Mouse (Mus musculus) MEL (cell line): ENCODE data around the gene Suox. TPM values are rescaled to one million over a fixed set of nuclear protein-coding genes. Genes with fewer than 3 reads are reported as not detected.
A peak's percentile ranks its signal among the peaks of the same experiment; 100 is the strongest.

Source experiments
- DNase-seq: peaks from one replicate; pipeline ENCODE4 v3.0.0; 2011; ENCODE audit warnings: low read depth, low spot score
- H3K27ac ChIP-seq: 2 replicates; pipeline ENCODE4 v1.5.1; 2012; ENCODE audit warnings: low read depth, mild to moderate bottlenecking, control low read depth, low read length, moderate library complexity; ENCODE audit not compliant: control insufficient read depth
- H3K27me3 ChIP-seq, 2 experiments: fragments of 150-350 bp in 1 of 2; sonication (generic) in 1 of 2; 2 replicates each; pipeline ENCODE4 v1.6.1; 2012; ENCODE audit warnings: low read length in 2 of 2, mild to moderate bottlenecking in 2 of 2, improper control_type of control experiment in 1 of 2, moderate library complexity in 1 of 2; ENCODE audit not compliant: insufficient read depth in 2 of 2, control insufficient read depth in 1 of 2
- H3K36me3 ChIP-seq, 2 experiments: 2 replicates each; pipeline ENCODE4 v1.6.1; 2012 to 2014; ENCODE audit warnings: low read length in 2 of 2, improper control_type of control experiment in 1 of 2, inconsistent platforms in 1 of 2, mild to moderate bottlenecking in 1 of 2; ENCODE audit not compliant: insufficient read depth in 2 of 2, control insufficient read depth in 1 of 2
- H3K4me1 ChIP-seq, 2 experiments: fragments of 150-350 bp in 1 of 2; sonication (generic) in 1 of 2; 2 replicates each; pipeline ENCODE4 v1.6.1; 2012; ENCODE audit warnings: low read length in 2 of 2, improper control_type of control experiment in 1 of 2, mild to moderate bottlenecking in 1 of 2; ENCODE audit not compliant: insufficient read depth in 2 of 2, control insufficient read depth in 1 of 2
- H3K4me3 ChIP-seq, 2 experiments: fragments of 150-350 bp in 1 of 2; sonication (generic) in 1 of 2; 2 replicates each; pipeline ENCODE4 v1.5.1; 2012; ENCODE audit warnings: low read depth in 2 of 2, low read length in 2 of 2, mild to moderate bottlenecking in 2 of 2, moderate library complexity in 2 of 2, control low read depth in 1 of 2, improper control_type of control experiment in 1 of 2; ENCODE audit not compliant: control insufficient read depth in 1 of 2, insufficient read depth in 1 of 2
- H3K79me2 ChIP-seq: 2 replicates; pipeline ENCODE4 v1.6.1; 2012; ENCODE audit warnings: mild to moderate bottlenecking, low read length, moderate library complexity; ENCODE audit not compliant: control insufficient read depth, poor library complexity, insufficient read depth
- H3K9ac ChIP-seq: 2 replicates; pipeline ENCODE4 v1.6.1; 2012; ENCODE audit warnings: low read depth, mild to moderate bottlenecking, control low read depth, low read length, moderate library complexity; ENCODE audit not compliant: control insufficient read depth, poor library complexity, severe bottlenecking
- H3K9me3 ChIP-seq: fragments of 150-350 bp; sonication (generic); replicated peaks from 2 replicates; pipeline ENCODE4 v1.6.1; 2012; ENCODE audit warnings: mild to moderate bottlenecking, low read length, improper control_type of control experiment, moderate library complexity; ENCODE audit not compliant: insufficient read depth
- CHD2 ChIP-seq: IDR thresholded peaks from 2 replicates; pipeline ENCODE4 v1.6.1; 2011; ENCODE audit warnings: low read length, improper control_type of control experiment
- CTCF ChIP-seq, 3 experiments: IDR thresholded peaks in 2 of 3; conservative IDR thresholded peaks in 1 of 3; 2 replicates each; pipeline ENCODE4 v1.5.1; 2011 to 2012; ENCODE audit warnings: low read length in 3 of 3, low read depth in 2 of 3, mild to moderate bottlenecking in 2 of 3, improper control_type of control experiment in 1 of 3, inconsistent platforms in 1 of 3, mixed read lengths in 1 of 3, moderate library complexity in 1 of 3; ENCODE audit not compliant: control insufficient read depth in 1 of 3, insufficient read depth in 1 of 3, poor library complexity in 1 of 3, severe bottlenecking in 1 of 3
- EP300 ChIP-seq, 2 experiments: IDR thresholded peaks; 2 replicates each; pipeline ENCODE4 v1.6.1; 2011; ENCODE audit warnings: improper control_type of control experiment in 2 of 2, low read length in 2 of 2, low read depth in 1 of 2, mild to moderate bottlenecking in 1 of 2
- ETS1 ChIP-seq: IDR thresholded peaks from 2 replicates; pipeline ENCODE4 v1.6.1; 2012; ENCODE audit warnings: low read depth, mild to moderate bottlenecking, inconsistent platforms, low read length, improper control_type of control experiment, moderate library complexity
- GATA1 ChIP-seq: IDR thresholded peaks from 2 replicates; pipeline ENCODE4 v1.6.1; 2011; ENCODE audit warnings: low read depth, low read length, improper control_type of control experiment
- HCFC1 ChIP-seq: IDR thresholded peaks from 2 replicates; pipeline ENCODE4 v1.6.1; 2012; ENCODE audit warnings: low read depth, mild to moderate bottlenecking, inconsistent platforms, low read length, improper control_type of control experiment, moderate library complexity
- MXI1 ChIP-seq: IDR thresholded peaks from 2 replicates; pipeline ENCODE4 v1.6.1; 2011; ENCODE audit warnings: mild to moderate bottlenecking, low read depth, low read length, improper control_type of control experiment
- MYC ChIP-seq: IDR thresholded peaks from 2 replicates; pipeline ENCODE4 v1.6.1; 2011; ENCODE audit warnings: low read depth, mild to moderate bottlenecking, low read length, improper control_type of control experiment, moderate library complexity
- POLR2A ChIP-seq, 2 experiments: IDR thresholded peaks; 2 replicates each; pipeline ENCODE4 v1.6.1; 2011 to 2012; ENCODE audit warnings: low read length in 2 of 2, mild to moderate bottlenecking in 2 of 2, control low read depth in 1 of 2, improper control_type of control experiment in 1 of 2, low read depth in 1 of 2, moderate library complexity in 1 of 2; ENCODE audit not compliant: control insufficient read depth in 1 of 2, insufficient read depth in 1 of 2, poor library complexity in 1 of 2
- POLR2AphosphoS5 ChIP-seq: IDR thresholded peaks from 2 replicates; pipeline ENCODE4 v1.6.1; 2012; ENCODE audit warnings: low read depth, borderline replicate concordance, mild to moderate bottlenecking, inconsistent platforms, low read length, moderate library complexity, mixed read lengths
- RCOR1 ChIP-seq: IDR thresholded peaks from 2 replicates; pipeline ENCODE4 v1.6.1; 2012; ENCODE audit warnings: low read depth, mild to moderate bottlenecking, inconsistent platforms, low read length, improper control_type of control experiment
- SIN3A ChIP-seq: IDR thresholded peaks from 2 replicates; pipeline ENCODE4 v1.6.1; 2012; ENCODE audit warnings: low read length, improper control_type of control experiment, inconsistent platforms
- TAL1 ChIP-seq: IDR thresholded peaks from 2 replicates; pipeline ENCODE4 v1.6.1; 2012; ENCODE audit warnings: mild to moderate bottlenecking, inconsistent platforms, low read length, moderate library complexity, mixed read lengths
- TBP ChIP-seq: IDR thresholded peaks from 2 replicates; pipeline ENCODE4 v1.8.0; 2011; ENCODE audit warnings: low read depth, low read length, improper control_type of control experiment
- TCF12 ChIP-seq: IDR thresholded peaks from 2 replicates; pipeline ENCODE4 v1.6.1; 2014; ENCODE audit warnings: low read depth, mild to moderate bottlenecking, inconsistent platforms, low read length, improper control_type of control experiment, moderate library complexity
- USF2 ChIP-seq, 2 experiments: IDR thresholded peaks; 2 replicates each; pipeline ENCODE4 v1.6.1; 2011 to 2012; ENCODE audit warnings: improper control_type of control experiment in 2 of 2, low read length in 2 of 2, borderline replicate concordance in 1 of 2, inconsistent platforms in 1 of 2, low read depth in 1 of 2, mild to moderate bottlenecking in 1 of 2; ENCODE audit not compliant: insufficient read depth in 1 of 2
- ZMIZ1 ChIP-seq: IDR thresholded peaks from 2 replicates; pipeline ENCODE4 v1.6.1; 2012; ENCODE audit warnings: low read depth, mild to moderate bottlenecking, inconsistent platforms, low read length, improper control_type of control experiment, moderate library complexity
- ZNF384 ChIP-seq: IDR thresholded peaks from 2 replicates; pipeline ENCODE4 v1.6.1; 2012; ENCODE audit warnings: low read depth, mild to moderate bottlenecking, inconsistent platforms, low read length, improper control_type of control experiment
- polyA plus RNA-seq, 2 experiments: library from polyadenylated mRNA; stranded (reverse) in 1 of 2; unstranded in 1 of 2; fragments of >175 nt in 1 of 2; fragments of >200 nt in 1 of 2; gene quantifications; 2 replicates each; pipeline versions ENCODE4 v1.2.1 to v1.2.4; 2012; ENCODE audit warnings: low replicate concordance in 2 of 2, low read depth in 1 of 2; ENCODE audit not compliant: insufficient read length in 2 of 2, insufficient read depth in 1 of 2, missing spikeins in 1 of 2
- total RNA-seq: library from RNA; depleted of rRNA; stranded (reverse); fragments of 300-350 nt; gene quantifications from 2 replicates; pipeline ENCODE4 v1.2.3, GENCODE M21; 2012

The Suox gene
- total and polyA plus RNA-seq, 3 experiments: 4.7 to 7.2 TPM; not detected in 1

DNA sequence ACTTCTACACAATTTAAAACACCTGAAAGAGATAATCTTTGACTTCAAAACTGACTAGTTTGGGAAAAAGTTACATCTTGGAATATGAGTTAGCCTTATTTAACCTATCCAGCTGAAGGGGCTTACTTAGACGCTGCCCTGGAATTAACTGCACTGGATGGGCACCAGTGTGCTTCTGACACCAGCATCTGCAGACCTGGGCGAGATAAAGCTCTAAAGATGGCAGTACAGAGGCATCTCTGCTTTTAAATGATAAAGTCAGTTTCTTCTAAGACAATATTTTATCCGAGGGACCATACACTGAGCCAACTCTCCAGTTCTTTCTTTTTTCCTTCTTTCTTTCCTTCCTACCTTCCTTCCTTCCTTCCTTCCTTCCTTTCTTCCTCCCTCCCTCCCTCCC lies 9.1 kb downstream of the Suox start:
- Histone ChIP-seq H3K79me2 (no peaks in the 10 kb centered on the region), H3K27me3 (no peaks in the 10 kb centered on the region), H3K9ac (no peak overlapping the region), H3K9me3 (no peaks in the 10 kb centered on the region), H3K4me3 (no peak overlapping the region), H3K36me3 (peaks cover 0 to 31% of the 10 kb centered on the region in 2 experiments; a peak in 2 of 4 replicates), H3K4me1 (peaks cover 13 to 20% of the 10 kb centered on the region in 2 experiments), H3K27ac (no peak overlapping the region)
- DNase-seq: peak; percentile 30
- TF ChIP-seq EP300 (IDR thresholded peaks at IDR 0.05; ENCODE audit: low read depth in 1 of 2, low read length in 2 of 2) (peak; percentile 41; a peak in 2 of 4 replicates), GATA1 (peak; percentile 46; the same call in 1 of the 2 replicates), CHD2 (no peak), TCF12 (peak; percentile 68; the same call in 1 of the 2 replicates), TAL1 (peak; percentile 56), ETS1 (no peak), USF2 (IDR thresholded peaks at IDR 0.05; ENCODE audit: borderline replicate concordance in 1 of 2, insufficient read depth in 1 of 2, low read depth in 1 of 2, low read length in 2 of 2) (no peak), ZNF384 (no peak)

DNA sequence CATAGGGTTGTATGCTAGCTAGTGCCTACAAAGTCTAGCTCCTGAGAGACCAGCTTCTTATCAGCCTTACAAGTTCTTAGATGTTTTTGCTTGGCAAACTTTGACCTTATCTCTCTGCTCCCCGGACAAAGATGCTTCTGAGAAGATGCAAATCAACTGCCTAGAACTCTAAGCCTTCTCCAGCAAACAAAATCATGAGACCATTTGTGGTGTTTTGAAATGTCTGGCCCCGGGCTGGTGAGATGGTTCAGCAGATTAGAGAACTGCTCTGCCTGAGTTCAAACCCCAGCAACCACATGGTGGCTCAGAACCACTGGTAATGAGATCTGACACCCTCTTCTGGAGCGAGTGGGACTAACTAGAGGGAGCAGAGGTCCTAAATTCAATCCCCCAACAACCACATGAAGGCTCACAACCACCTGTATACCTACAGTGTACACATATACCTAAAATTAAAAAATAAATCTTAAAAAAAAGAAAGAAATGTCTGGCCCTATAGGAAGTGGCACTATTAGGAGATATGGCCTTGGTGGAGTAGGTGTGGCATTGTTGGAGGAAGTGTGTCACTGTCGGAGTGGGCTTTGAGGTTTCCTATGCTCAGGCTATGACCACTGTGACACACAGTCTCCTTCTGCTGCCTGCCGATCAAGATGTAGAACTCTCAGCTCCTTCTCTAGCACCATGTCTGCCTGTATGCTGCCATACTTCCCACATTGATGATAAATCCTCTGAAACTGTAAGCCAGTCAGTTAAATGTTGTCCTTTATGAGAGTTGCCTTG lies 10.2 kb downstream of the Suox start:
- H3K4me3 ChIP-seq: no peak overlapping the region
- TF ChIP-seq TBP (no peak), GATA1 (peak; percentile 23), ZNF384 (0 out of 2 replicates have a peak, but pooled peaks have one; percentile 24), MYC (0 out of 2 replicates have a peak, but pooled peaks have one; percentile 36), TCF12 (0 out of 2 replicates have a peak, but pooled peaks have one; percentile 14), MXI1 (no peak)
- TF ChIP-seq, all 39 proteins: peak for 4
- H3K36me3 ChIP-seq: peaks cover 0 to 31% of the 10 kb centered on the region in 2 experiments; a peak in 2 of 4 replicates
- no peak overlapping the region for H3K27ac ChIP-seq
- no peaks in the 10 kb centered on the region for H3K9me3 ChIP-seq
- peaks cover 13 to 20% of the 10 kb centered on the region in 2 experiments for H3K4me1 ChIP-seq
- H3K27me3 ChIP-seq: peaks cover 0 to 2% of the 10 kb centered on the region in 2 experiments; a peak in 3 of 4 replicates
- H3K79me2 ChIP-seq: no peaks in the 10 kb centered on the region
- DNase-seq: peak; percentile 58
- H3K9ac ChIP-seq: no peak overlapping the region

DNA sequence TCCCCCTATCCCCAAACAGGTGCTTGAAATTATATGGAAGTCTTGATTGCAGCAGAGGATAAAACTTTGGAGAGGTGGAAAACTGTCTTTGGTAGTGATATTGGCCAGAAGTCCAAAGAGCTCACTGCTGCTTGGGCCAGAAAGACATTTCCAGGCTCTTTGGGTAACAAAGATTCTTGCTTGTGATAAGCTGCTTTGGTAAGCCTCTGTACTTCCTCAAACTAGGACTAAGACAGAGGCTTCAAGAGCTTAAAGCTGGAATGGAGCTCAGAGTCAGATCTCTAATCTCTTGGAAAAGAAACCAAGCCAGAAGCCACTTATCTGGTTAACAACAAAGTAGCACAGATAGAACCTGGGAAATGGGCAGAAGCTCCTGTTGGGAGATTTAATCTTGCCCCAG lies 11.4 kb downstream of the Suox start:
- H3K27ac ChIP-seq: no peak overlapping the region
- H3K79me2 ChIP-seq: no peaks in the 10 kb centered on the region
- no peak overlapping the region for H3K4me3 ChIP-seq
- TF ChIP-seq ZMIZ1 (no peak), GATA1 (peak; percentile 90), CTCF (IDR thresholded peaks at IDR 0.05 in 2 of 3, conservative IDR thresholded peaks at IDR 0.05 in 1 of 3; ENCODE audit: control insufficient read depth in 1 of 3, insufficient read depth in 1 of 3, low read depth in 2 of 3, low read length in 3 of 3, poor library complexity in 1 of 3, severe bottlenecking in 1 of 3) (no peak), ZNF384 (no peak), ETS1 (peak; percentile 22; the same call in 1 of the 2 replicates), POLR2AphosphoS5 (no peak), SIN3A (no peak), RCOR1 (peak; percentile 44; the same call in 1 of the 2 replicates), MYC (no peak), HCFC1 (no peak), POLR2A (IDR thresholded peaks at IDR 0.05; ENCODE audit: control insufficient read depth in 1 of 2, insufficient read depth in 1 of 2, low read depth in 1 of 2, low read length in 2 of 2, poor library complexity in 1 of 2) (no peak)
- H3K4me1 ChIP-seq: peaks cover 13 to 20% of the 10 kb centered on the region in 2 experiments
- peaks cover 0 to 2% of the 10 kb centered on the region in 2 experiments; a peak in 3 of 4 replicates for H3K27me3 ChIP-seq
- H3K9ac ChIP-seq: no peak overlapping the region
- no peaks in the 10 kb centered on the region for H3K9me3 ChIP-seq
- peak; percentile 47 for DNase-seq
- H3K36me3 ChIP-seq: peaks cover 0 to 31% of the 10 kb centered on the region in 2 experiments; a peak in 2 of 4 replicates
